Mouse (Mus musculus) spleen, postnatal 14 days (tissue): ENCODE results near the gene Npcd.

Source experiments
- DNase-seq, 2 experiments: peaks; one replicate each; pipeline ENCODE4 v3.0.0; 2021 to 2022; ENCODE audit warnings: low spot score in 2 of 2

The Npcd gene

GRCm38 (mm10) chr15:79803533-79804351 lies 30.3 kb downstream of the Npcd start:
- DNase-seq = no peak

- DNase-seq = no peak
Measured at GRCm38 (mm10) chr15:79802304-79802703, 31.7 kb downstream of the Npcd start.

GRCm38 (mm10) chr15:79801646-79802045 lies 32.4 kb downstream of the Npcd start:
- DNase-seq = no peak

GRCm38 (mm10) chr15:79800701-79801100 lies 33.3 kb downstream of the Npcd start:
- no peak for DNase-seq

DNA sequence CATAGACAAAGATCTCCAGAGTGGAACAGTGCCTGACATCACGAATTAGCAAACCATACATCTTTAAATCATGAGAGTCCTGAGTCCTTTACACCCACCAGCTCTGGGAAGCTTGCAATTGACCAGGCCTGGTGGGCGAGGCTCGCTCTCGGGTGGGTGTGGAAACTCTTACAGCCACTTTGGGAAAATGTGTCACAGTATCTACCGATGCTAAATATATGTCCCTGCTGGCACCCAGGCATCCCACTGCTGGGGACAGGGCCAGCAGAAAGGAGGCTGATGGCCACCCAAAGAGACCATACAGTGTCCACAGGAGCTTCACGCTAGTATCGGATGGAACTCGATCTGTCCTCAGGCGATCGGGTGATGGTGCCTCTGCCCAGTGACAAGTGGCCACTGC lies 35.4 kb downstream of the Npcd start:
- no peak for DNase-seq

- DNase-seq = no peak
Measured at GRCm38 (mm10) chr15:79797680-79798079, 36.4 kb downstream of the Npcd start.

- no peak for DNase-seq
Measured at GRCm38 (mm10) chr15:79797096-79797495, 36.9 kb downstream of the Npcd start.

DNA sequence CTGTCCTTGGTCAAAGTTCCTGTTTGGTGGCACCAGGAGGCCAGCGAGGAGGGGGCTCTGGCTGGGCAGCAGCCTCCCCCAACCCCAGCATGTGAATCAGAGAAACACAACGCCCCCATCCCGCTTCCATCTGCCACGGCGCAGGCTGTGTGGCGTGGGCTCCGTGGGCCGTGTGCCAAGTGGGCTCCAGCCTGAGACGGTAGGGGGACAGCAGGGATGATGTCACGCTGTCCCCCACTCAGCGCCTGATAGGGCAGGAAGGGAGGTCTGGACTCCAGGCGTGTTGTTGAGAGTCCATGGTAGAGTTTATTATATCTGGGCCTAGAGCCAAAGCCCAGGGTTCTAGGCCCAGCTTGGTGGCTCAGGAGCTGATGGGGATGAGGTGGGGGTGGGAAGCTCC lies 37.8 kb downstream of the Npcd start:
- DNase-seq = no peak

GRCm38 (mm10) chr15:79794173-79794572 lies 39.9 kb downstream of the Npcd start:
- no peak for DNase-seq

DNA sequence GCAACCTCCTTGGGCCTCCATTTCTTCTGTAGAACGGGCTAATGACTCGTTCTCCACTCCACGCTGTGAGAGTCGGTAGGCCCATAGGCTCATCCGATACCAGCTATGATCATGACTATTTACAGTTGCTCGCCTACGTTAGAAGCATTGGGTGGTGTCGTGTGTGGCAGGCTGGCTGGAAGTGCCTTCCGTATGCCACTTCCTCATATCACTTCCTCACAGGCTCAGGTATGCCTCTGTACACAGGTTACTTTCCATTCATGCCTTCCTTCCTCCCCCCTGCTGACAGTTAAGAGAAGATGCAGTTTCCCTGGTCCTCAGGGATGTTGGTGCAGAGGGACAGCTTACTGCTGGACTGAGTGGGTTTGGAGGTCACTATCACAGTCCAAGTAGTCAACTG lies 41.0 kb downstream of the Npcd start:
- DNase-seq = no peak

- DNase-seq = no peak
Measured at GRCm38 (mm10) chr15:79792455-79792854, 41.6 kb downstream of the Npcd start.

DNA sequence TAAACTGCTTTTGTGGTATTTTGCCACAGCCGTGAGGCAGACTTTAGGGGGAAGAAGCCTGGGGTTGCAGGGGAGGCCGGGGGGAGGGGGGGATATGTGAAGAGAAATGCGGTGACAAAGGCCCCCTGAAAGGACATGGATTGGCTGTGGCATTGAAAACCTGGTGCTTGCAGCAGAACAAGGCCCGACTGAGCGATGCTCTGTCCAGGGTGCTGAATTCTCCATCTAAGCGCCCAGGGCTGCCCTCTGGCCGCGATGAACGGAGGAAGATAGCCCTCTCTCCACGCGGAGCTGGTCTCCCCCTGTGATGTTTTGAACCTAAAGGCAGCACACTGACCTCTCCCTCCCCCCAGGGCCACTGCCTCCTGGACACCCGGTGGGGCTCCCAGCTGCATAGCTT lies 42.5 kb downstream of the Npcd start:
- peak in 1 of 2 experiments; percentile 47 for DNase-seq

- no peak for DNase-seq
Measured at GRCm38 (mm10) chr15:79790905-79791304, 43.1 kb downstream of the Npcd start.

GRCm38 (mm10) chr15:79790111-79790510 lies 43.9 kb downstream of the Npcd start:
- no peak for DNase-seq

DNA sequence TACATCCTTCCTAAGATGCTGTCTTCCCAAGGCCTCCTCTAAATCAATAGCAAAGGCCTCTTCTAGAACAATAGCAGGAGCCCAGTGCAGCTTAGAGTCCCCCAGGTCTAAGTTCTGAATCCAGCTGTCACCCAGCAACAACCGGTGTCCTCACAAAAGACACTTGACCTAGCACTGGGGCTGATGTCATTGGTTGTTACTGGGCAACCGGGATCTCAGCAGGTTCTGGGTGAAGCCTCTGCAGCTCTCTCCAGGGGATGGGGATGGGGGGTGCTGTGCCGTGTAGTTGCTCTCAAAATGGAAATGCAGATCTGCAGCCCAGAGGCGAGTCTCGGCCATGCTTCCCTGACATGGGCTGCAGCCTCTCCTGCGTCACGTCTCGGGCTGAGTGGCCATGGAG lies 46.2 kb downstream of the Npcd start:
- no peak for DNase-seq

GRCm38 (mm10) chr15:79785056-79785455 lies 49.0 kb downstream of the Npcd start:
- no peak for DNase-seq

DNA sequence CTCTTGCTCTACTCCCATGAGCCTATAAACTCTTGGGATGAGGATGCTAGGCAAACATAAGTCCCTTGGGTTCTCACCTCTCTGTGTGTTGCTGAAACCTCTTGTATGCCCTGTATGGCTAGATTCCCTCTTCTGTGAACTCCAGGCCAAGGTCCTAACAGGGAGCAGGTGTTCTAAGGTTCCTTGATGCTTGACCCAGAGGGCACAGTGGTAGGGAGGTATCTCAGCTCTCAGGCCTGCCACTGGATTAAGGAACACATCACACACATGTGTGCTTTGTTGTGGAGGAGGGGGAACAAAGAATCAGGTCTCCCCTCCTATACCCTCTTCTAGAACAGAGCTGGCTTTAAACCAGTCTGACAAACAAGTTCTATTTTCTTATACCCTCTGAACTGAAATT lies 56.3 kb downstream of the Npcd start, which contains the start of gene Dnal4:
Gene Dnal4 (minus strand): TSS at position 101 of the 400 bp plus-strand sequence.
- DNase-seq = no peak

DNA sequence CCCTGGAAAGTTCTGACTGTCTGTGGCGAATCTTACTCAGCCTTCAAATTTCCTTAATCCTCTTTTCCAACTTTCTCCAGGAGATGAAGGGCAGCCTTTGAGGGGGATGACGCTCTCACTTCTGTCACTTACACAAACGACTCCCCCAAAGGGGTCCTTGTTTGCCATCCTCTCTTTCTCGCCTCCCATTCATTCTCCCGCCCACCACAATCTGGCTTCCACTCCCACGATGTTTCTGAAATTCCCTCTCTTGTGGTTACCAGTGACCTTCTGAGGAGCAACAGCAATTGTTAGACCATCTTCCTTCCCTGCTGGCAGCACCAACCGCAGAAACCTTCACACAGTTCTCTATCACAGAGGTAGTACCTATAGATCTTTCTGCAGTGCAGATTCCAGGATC lies 58.4 kb downstream of the Npcd start:
- DNase-seq = no peak

- DNase-seq = peak; percentile 88 to 92
Measured at GRCm38 (mm10) chr15:79774117-79775027, 59.7 kb downstream of the Npcd start.

DNA sequence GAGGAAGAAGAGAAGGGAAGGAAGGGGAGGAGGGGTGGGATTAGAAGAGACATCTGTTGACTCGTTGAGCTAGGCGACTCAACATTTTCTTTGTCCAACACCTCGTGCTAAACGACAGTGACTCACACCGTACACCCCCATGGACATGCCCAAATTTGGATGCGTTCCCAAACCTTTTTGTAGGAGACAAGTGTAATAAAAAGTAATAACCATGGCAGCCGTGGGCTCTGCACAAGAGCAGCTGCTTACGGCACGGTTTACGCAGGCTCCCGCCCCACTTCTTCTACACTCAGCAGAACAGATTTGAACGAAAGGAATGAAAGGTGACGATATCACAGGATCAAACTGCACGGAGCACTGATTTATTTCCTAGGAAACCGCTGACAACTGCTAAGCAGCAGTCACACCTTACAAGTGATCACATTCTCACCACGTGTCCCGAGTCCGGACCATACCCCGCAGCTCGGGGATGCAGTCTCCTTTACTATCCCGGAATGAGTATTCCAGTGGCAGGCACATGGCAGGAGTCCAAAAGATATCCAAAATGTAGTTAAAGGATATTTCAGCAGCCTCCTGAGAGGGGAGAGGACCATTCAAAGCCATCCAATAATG lies 63.3 kb downstream of the Npcd start:
- no peak for DNase-seq

- DNase-seq = no peak
Measured at GRCm38 (mm10) chr15:79768302-79768701, 65.7 kb downstream of the Npcd start.

DNA sequence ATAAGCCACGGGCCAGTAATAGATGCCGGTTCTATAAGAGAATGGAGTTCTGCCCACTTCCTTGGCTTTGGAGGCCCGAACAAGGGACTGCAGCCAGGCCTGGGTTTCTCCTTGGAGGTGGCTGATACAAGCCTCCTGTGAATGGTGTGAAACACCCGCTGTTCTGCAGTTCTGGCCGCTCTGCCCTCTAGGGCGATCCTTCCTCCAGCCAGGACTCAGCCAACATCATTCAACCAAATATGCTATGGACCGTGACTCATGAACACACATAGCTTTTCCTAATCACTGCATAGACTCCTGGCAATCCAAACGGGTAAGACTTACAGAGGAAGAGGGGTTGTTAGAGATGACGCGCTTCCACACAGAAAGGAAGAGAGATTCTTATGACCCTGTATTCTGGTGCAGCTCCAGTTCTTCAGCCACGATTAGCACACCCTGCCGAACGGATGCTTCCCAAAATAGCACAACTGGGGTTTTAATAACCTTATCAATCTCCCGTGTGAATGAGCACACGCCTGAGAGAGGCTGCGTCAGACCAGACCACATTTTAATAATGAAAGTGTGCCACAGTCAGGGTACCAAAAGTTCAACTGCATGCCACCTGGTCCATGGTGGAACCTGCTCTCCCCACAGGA lies 66.6 kb downstream of the Npcd start:
- no peak for DNase-seq
